In the genomic region with DNA sequence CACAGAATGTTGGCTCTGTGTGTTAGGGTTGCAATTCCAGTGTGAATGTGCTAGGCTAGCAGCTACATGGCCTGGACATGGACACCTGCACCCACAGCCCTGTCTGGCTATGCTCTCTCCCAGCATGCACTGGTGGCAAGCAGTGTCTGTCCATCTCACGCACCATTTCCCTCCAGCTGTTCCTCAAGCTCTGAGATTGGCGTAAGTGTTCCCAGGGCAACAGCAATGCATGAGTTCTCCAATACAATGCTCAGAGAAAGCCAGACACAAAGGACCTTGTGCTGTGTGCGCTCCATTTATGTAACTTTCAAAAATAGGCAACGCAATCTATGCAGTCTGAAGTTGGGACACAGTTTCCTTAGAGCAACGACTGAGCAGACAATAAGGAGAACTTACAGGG, we compare ENCODE assay signal across 11 mouse cellular contexts. TPM values are rescaled to one million over a fixed set of nuclear protein-coding genes. Genes with fewer than 3 reads are reported as not detected.
DNase-seq lines count a peak whose midpoint lies in the region; ATAC-seq and TF ChIP-seq lines count a peak whose summit lies in the region.
"Had no signal": no experiment of that assay in that cellular context is flagged by ENCODE, and none has a peak within 500 bp of the region (broad histone marks: within the 10 kb centered on the region; RNA-seq: fewer than 3 reads in every experiment).

No protein-coding gene starts in this region.

- DNase-seq in 416B (ENCODE audit: low read depth) = peak; percentile 14
- peak; percentile 60 for DNase-seq in Muller cell, postnatal 12 days (ENCODE audit: inconsistent ontology term)
- peak; percentile 70 for DNase-seq in hindbrain, embryonic 11.5 days (ENCODE audit: low spot score)
- peak; percentile 47 for DNase-seq in midbrain, embryonic 14.5 days
- no peak for DNase-seq in urinary bladder, postnatal 10 days (ENCODE audit: low spot score)
- no peak for DNase-seq in stomach, postnatal 0 days (ENCODE audit: low spot score)
- no peak for DNase-seq in adrenal gland, postnatal 10 days
- DNase-seq: heart, adult 18-20 months; liver, embryonic 13.5 days; thymus, postnatal 36 days had no signal

- TF ChIP-seq CTCF in stomach, postnatal 0 days (IDR thresholded peaks at IDR 0.05; ENCODE audit: low read depth) = no peak

- TF ChIP-seq EP300 in stomach, postnatal 0 days (optimal IDR thresholded peaks at IDR 0.05) = no peak

- H3K36me3 ChIP-seq in hindbrain, embryonic 11.5 days (ENCODE audit: control insufficient read depth, insufficient read depth, low read length) = no peaks in the 10 kb centered on the region
- H3K36me3 ChIP-seq in midbrain, embryonic 14.5 days (ENCODE audit: control insufficient read depth, insufficient read depth, low read length) = no peaks in the 10 kb centered on the region
- H3K36me3 ChIP-seq in stomach, postnatal 0 days (ENCODE audit: control insufficient read depth, insufficient read depth, low read length) = no peaks in the 10 kb centered on the region
- H3K36me3 ChIP-seq: liver, embryonic 13.5 days had no signal

- peak; percentile 87 for ATAC-seq in hindbrain, embryonic 11.5 days (ENCODE audit: low FRiP score)
- ATAC-seq in midbrain, embryonic 14.5 days (ENCODE audit: low FRiP score, low TSS enrichment) = no peak
- no peak for ATAC-seq in stomach, postnatal 0 days (ENCODE audit: low FRiP score, low TSS enrichment)

- peak overlapping the region; percentile 72 for H3K27ac ChIP-seq in hindbrain, embryonic 11.5 days (ENCODE audit: low read depth, low read length)
- no peak overlapping the region; the same call in 1 of the 2 replicates for H3K27ac ChIP-seq in midbrain, embryonic 14.5 days (replicated peaks; ENCODE audit: low read depth, low read length)
- H3K27ac ChIP-seq in stomach, postnatal 0 days (replicated peaks) = no peak overlapping the region
- H3K27ac ChIP-seq: liver, embryonic 13.5 days had no signal

- H3K9ac ChIP-seq in hindbrain, embryonic 11.5 days (ENCODE audit: low read depth, low read length) = no peak overlapping the region
- no peak overlapping the region for H3K9ac ChIP-seq in midbrain, embryonic 14.5 days (replicated peaks; ENCODE audit: low read length)
- H3K9ac ChIP-seq in stomach, postnatal 0 days (ENCODE audit: low read length) = no peak overlapping the region
- H3K9ac ChIP-seq: liver, embryonic 13.5 days had no signal

- H3K4me3 ChIP-seq in hindbrain, embryonic 11.5 days (ENCODE audit: low read depth, low read length) = no peak overlapping the region
- no peak overlapping the region for H3K4me3 ChIP-seq in midbrain, embryonic 14.5 days (replicated peaks; ENCODE audit: low read depth, low read length)
- H3K4me3 ChIP-seq in stomach, postnatal 0 days (ENCODE audit: low read depth, low read length) = no peak overlapping the region
- H3K4me3 ChIP-seq: liver, embryonic 13.5 days had no signal

- H3K9me3 ChIP-seq in hindbrain, embryonic 11.5 days (ENCODE audit: control insufficient read depth, low read length) = no peaks in the 10 kb centered on the region
- no peaks in the 10 kb centered on the region for H3K9me3 ChIP-seq in midbrain, embryonic 14.5 days (ENCODE audit: control insufficient read depth, low read length)
- no peaks in the 10 kb centered on the region for H3K9me3 ChIP-seq in stomach, postnatal 0 days (ENCODE audit: control insufficient read depth, low read length)
- H3K9me3 ChIP-seq: liver, embryonic 13.5 days had no signal

- WGBS in hindbrain, embryonic 11.5 days = 27% methylated on average over 5 of the region's 5 CpGs
- WGBS in midbrain, embryonic 14.5 days = 17% methylated on average over 5 of the region's 5 CpGs
- WGBS in stomach, postnatal 0 days = 73% methylated on average over 5 of the region's 5 CpGs

- H3K4me2 ChIP-seq in hindbrain, embryonic 11.5 days (replicated peaks; ENCODE audit: low read depth, low read length) = no peak overlapping the region
- no peak overlapping the region for H3K4me2 ChIP-seq in midbrain, embryonic 14.5 days (ENCODE audit: low read length)
- no peak overlapping the region for H3K4me2 ChIP-seq in stomach, postnatal 0 days (replicated peaks; ENCODE audit: low read depth)
- H3K4me2 ChIP-seq: liver, embryonic 13.5 days had no signal

- no peaks in the 10 kb centered on the region for H3K27me3 ChIP-seq in hindbrain, embryonic 11.5 days (ENCODE audit: control insufficient read depth, insufficient read depth, low read length)
- no peaks in the 10 kb centered on the region for H3K27me3 ChIP-seq in midbrain, embryonic 14.5 days (ENCODE audit: control insufficient read depth, insufficient read depth, low read length)
- no peaks in the 10 kb centered on the region for H3K27me3 ChIP-seq in stomach, postnatal 0 days (ENCODE audit: control insufficient read depth, insufficient read depth, low read length)
- H3K27me3 ChIP-seq: liver, embryonic 13.5 days had no signal

- no peaks in the 10 kb centered on the region for H3K4me1 ChIP-seq in hindbrain, embryonic 11.5 days (replicated peaks; ENCODE audit: control insufficient read depth, insufficient read depth, low read length)
- H3K4me1 ChIP-seq in midbrain, embryonic 14.5 days (ENCODE audit: control insufficient read depth, insufficient read depth, low read length) = no peaks in the 10 kb centered on the region
- H3K4me1 ChIP-seq in stomach, postnatal 0 days (replicated peaks; ENCODE audit: control insufficient read depth, insufficient read depth) = no peaks in the 10 kb centered on the region
- H3K4me1 ChIP-seq: liver, embryonic 13.5 days had no signal

RNA-seq across cellular contexts. Expression of gene Snhg11, which starts 31.9 kb away (rescaled TPM):
- polyA plus RNA-seq in hindbrain, embryonic 11.5 days (2014; fragmentation: Nextera tagmentation; extraction: Ambion mirVana) = 42.3 and 79.1 TPM in 2 replicates
- polyA plus RNA-seq in midbrain, embryonic 14.5 days (2014; fragmentation: Nextera tagmentation; extraction: Ambion mirVana) = 225 and 337 TPM in 2 replicates
- polyA plus RNA-seq in stomach, postnatal 0 days (2015; fragmentation: Nextera tagmentation; extraction: Ambion mirVana) = 3.3 and 3.7 TPM in 2 replicates
- total RNA-seq in adrenal gland, postnatal 10 days (2021) = 10 to 100 TPM in 1 of 2 experiments, 1 to 10 TPM in 1; 3.6 to 15.0 TPM
- total RNA-seq: hematopoietic stem cell, adult 5-6 weeks had no signal

RNA-seq across cellular contexts. Expression of gene Lbp, which starts 37.2 kb away (rescaled TPM):
- 2.7 and 3.4 TPM in 2 replicates for polyA plus RNA-seq in hindbrain, embryonic 11.5 days (2014; fragmentation: Nextera tagmentation; extraction: Ambion mirVana)
- polyA plus RNA-seq in midbrain, embryonic 14.5 days (2014; fragmentation: Nextera tagmentation; extraction: Ambion mirVana) = 1.2 and 2.2 TPM in 2 replicates
- 3.1 and 3.4 TPM in 2 replicates for polyA plus RNA-seq in stomach, postnatal 0 days (2015; fragmentation: Nextera tagmentation; extraction: Ambion mirVana)
- 10 to 100 TPM; 33.3 to 70.2 TPM for total RNA-seq in adrenal gland, postnatal 10 days (2021)

Comparison
In these comparisons a context has a peak if more than half of its experiments do, and no peak if none do; other contexts are left out.
1. DNase-seq: peak in 416B (single experiment), Muller cell, postnatal 12 days (single experiment), hindbrain, embryonic 11.5 days (single experiment) and midbrain, embryonic 14.5 days (single experiment); none in urinary bladder, postnatal 10 days (single experiment), stomach, postnatal 0 days (single experiment) and adrenal gland, postnatal 10 days (single experiment).